In genomic region chr12:86672507-86672906, GRCm38 (mm10) we compare ENCODE assay signal across 34 mouse cellular contexts. TPM values are rescaled to one million over a fixed set of nuclear protein-coding genes. Genes with fewer than 3 reads are reported as not detected.
"Had no signal": no experiment of that assay in that cellular context is flagged by ENCODE, and none has a peak within 500 bp of the region (broad histone marks: within the 10 kb centered on the region; RNA-seq: fewer than 3 reads in every experiment).

No protein-coding gene starts in this region.

- H3K36me3 ChIP-seq: limb, embryonic 10.5 days; limb, embryonic 12.5 days; limb, embryonic 13.5 days; limb, embryonic 15.5 days; liver, embryonic 12.5 days; liver, embryonic 13.5 days; liver, embryonic 15.5 days; lung, embryonic 15.5 days; midbrain, embryonic 10.5 days; midbrain, embryonic 12.5 days; midbrain, embryonic 13.5 days; midbrain, embryonic 15.5 days; neural tube, embryonic 12.5 days; neural tube, embryonic 13.5 days had no signal

- H3K4me3 ChIP-seq: limb, embryonic 10.5 days; limb, embryonic 12.5 days; limb, embryonic 13.5 days; limb, embryonic 15.5 days; liver, embryonic 12.5 days; liver, embryonic 13.5 days; liver, embryonic 15.5 days; lung, embryonic 15.5 days; megakaryocyte, embryonic 14.5 days; midbrain, embryonic 10.5 days; midbrain, embryonic 12.5 days; midbrain, embryonic 13.5 days; midbrain, embryonic 15.5 days; neural tube, embryonic 12.5 days; neural tube, embryonic 13.5 days had no signal

- H3K4me1 ChIP-seq: limb, embryonic 10.5 days; limb, embryonic 12.5 days; limb, embryonic 13.5 days; limb, embryonic 15.5 days; liver, embryonic 12.5 days; liver, embryonic 13.5 days; liver, embryonic 15.5 days; lung, embryonic 15.5 days; midbrain, embryonic 10.5 days; midbrain, embryonic 12.5 days; midbrain, embryonic 13.5 days; midbrain, embryonic 15.5 days; neural tube, embryonic 12.5 days; neural tube, embryonic 13.5 days had no signal

- H3K9me3 ChIP-seq: limb, embryonic 10.5 days; limb, embryonic 13.5 days; limb, embryonic 15.5 days; liver, embryonic 12.5 days; liver, embryonic 13.5 days; liver, embryonic 15.5 days; lung, embryonic 15.5 days; midbrain, embryonic 10.5 days; midbrain, embryonic 12.5 days; midbrain, embryonic 13.5 days; midbrain, embryonic 15.5 days; neural tube, embryonic 12.5 days had no signal

- H3K27me3 ChIP-seq: limb, embryonic 12.5 days; limb, embryonic 15.5 days; lung, embryonic 15.5 days; midbrain, embryonic 15.5 days; neural tube, embryonic 12.5 days; neural tube, embryonic 13.5 days had no signal

- H3K27ac ChIP-seq: limb, embryonic 10.5 days; limb, embryonic 12.5 days; limb, embryonic 13.5 days; limb, embryonic 15.5 days; liver, embryonic 12.5 days; liver, embryonic 13.5 days; liver, embryonic 14.5 days; liver, embryonic 15.5 days; lung, embryonic 15.5 days; macrophage; midbrain, embryonic 10.5 days; midbrain, embryonic 12.5 days; midbrain, embryonic 13.5 days; midbrain, embryonic 15.5 days; neural tube, embryonic 12.5 days; neural tube, embryonic 13.5 days had no signal

- DNase-seq: left cerebral cortex, postnatal 4 days; liver; liver, embryonic 13.5 days; liver, postnatal 0 days; lung, adult 18-20 months; lung, adult 2 months; lung, embryonic 14.5 days; lung, postnatal 10 days; lung, postnatal 14 days; lung, postnatal 36 days; lung, postnatal 4 days; midbrain, embryonic 14.5 days had no signal

- H3K4me2 ChIP-seq: limb, embryonic 12.5 days; limb, embryonic 13.5 days; limb, embryonic 15.5 days; liver, embryonic 11.5 days; liver, embryonic 12.5 days; liver, embryonic 13.5 days; liver, embryonic 15.5 days; lung, embryonic 14.5 days; lung, embryonic 15.5 days; midbrain, embryonic 11.5 days; midbrain, embryonic 12.5 days; midbrain, embryonic 13.5 days; midbrain, embryonic 15.5 days; neural tube, embryonic 12.5 days; neural tube, embryonic 13.5 days had no signal

- ATAC-seq: liver, embryonic 12.5 days; liver, postnatal 0 days; lung, postnatal 0 days; midbrain, embryonic 13.5 days; midbrain, embryonic 15.5 days; midbrain, embryonic 16.5 days had no signal

- H3K9ac ChIP-seq: limb, embryonic 12.5 days; limb, embryonic 13.5 days; limb, embryonic 15.5 days; liver, embryonic 12.5 days; liver, embryonic 13.5 days; liver, embryonic 14.5 days; liver, embryonic 15.5 days; liver, postnatal 0 days; lung, embryonic 14.5 days; lung, embryonic 15.5 days; midbrain, embryonic 12.5 days; midbrain, embryonic 13.5 days; midbrain, embryonic 15.5 days; neural tube, embryonic 12.5 days; neural tube, embryonic 13.5 days had no signal

RNA-seq across cellular contexts. Expression of gene Vash1, which starts 6.0 kb away (rescaled TPM):
- total RNA-seq: megakaryocyte, adult 5-6 weeks; monocyte, adult 5-6 weeks had no signal
- polyA plus RNA-seq: macrophage had no signal
